Mouse (Mus musculus): ENCODE results near the gene Slc8a3.

Gene Slc8a3

DNA sequence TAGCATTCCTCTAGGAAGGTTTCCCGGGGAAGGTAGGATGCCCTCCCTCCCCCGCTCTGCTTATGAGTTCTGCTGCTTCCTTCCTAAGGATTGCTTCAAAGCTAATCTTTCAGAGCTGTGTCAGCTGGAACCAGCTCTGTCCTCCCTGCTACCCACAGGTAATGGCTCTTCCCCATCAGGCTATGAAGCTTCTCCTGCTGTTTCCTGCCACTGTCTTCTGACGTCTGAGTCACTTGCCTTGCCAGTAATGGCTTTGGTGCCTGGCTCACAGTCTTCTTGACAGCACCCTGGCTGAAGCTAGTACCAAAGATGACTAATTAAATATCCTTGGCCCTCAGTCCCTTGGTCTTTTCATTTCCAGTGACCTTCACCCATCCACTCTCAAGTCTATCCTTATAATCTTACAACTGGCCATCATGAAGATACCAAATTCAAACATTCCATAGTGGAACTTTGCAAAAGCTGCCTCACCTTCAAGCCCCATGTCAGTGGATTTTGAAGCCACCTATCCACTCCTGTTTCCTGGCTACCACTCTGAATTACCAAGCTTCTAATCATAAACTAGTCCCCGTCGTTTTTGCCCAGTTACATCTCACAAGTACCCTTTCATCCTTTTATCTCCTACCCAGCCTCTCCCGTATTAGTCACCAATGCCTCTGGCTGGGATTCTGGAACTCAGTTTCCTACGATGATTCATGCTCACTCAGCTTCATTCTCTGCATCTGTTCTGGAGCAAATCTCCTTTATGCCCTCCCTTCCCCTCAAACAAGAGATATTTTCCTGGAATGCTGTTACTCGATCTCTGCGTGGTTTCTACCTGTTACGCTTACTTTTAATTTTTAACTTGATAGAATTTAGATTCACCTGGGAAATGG, 97.3 kb downstream of the Slc8a3 start:
- no peak for DNase-seq

DNA sequence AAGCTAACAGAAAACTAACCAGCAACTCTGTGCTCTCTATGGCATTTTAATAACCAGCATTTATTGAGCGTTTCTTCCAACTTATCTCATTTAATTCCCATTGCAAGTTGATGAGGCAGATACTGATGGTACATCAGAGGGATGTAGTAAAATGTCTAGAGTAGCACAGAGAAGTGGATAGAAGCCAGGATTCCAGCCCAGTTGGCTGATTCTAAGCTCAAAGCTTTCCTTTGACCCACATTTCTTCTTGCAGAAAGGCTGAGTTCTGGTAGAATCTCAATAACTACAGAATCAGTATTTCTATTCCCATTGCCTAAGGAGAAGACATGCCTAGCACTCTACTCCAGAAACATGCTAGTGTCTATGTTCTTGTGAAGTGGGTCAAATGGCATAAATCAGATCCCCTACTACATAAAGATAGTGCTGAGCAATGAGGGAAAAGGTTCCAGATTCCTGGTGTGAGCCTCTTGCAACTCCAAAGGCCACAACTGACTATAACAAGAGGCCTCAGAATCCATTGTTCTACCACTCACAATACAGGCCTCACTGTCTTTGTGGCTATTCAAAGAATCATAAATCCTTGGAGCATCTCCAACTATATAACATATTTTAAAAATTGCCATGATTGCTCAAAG, 99.1 kb downstream of the Slc8a3 start:
- no peak for DNase-seq

DNA sequence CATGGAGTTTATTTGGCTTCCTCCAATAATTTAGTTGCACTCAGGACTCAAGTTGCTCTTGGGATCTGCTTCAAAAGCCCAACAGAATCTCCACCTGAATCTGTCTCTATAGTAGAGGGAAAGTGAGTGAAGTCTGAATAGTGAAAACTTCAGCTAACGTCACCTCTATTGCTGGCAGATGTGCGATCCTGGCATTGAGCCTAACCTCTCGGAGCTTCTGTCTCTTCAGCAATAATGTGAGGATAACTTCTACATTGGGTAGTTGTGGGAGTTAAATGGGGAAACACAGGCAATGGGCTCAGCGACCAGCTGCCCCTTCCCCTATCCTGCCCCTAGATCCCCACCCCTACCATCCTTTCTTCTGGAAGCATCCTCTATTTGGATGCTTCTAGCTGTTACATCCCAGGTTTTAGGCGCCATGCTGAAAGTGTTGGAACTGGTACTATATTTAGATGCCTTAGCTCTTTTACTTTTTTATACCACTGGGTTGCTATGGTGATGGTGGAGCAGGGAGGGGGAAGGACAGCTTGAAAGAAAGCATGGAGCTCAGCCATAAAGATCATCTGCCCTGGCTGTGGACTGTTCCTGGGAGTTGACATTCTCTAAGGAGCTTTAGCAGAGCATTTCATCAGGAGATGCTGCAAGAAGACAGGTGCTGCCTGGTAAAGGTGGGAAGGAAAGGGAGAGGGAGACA, 105.1 kb downstream of the Slc8a3 start:
- no peak for DNase-seq

DNA sequence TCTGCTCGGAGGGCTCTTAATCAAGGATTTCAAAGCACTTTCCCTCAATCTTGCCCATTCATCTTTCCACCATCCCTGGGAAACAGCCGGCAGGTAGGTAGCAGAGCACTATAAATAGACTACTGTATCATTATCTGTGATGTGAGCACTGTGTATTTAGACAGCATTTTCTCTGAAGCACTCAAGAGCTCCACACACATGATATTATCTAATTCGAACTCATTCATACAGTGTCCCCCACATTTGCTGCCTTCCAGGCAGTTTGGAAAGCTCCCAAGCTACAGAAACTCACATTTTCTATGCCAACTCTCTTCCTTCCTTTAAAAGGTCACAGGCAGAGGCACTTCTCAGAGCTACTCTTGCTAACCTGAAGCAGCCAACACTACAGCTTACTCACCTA, 106.4 kb downstream of the Slc8a3 start:
- DNase-seq: no peak

DNA sequence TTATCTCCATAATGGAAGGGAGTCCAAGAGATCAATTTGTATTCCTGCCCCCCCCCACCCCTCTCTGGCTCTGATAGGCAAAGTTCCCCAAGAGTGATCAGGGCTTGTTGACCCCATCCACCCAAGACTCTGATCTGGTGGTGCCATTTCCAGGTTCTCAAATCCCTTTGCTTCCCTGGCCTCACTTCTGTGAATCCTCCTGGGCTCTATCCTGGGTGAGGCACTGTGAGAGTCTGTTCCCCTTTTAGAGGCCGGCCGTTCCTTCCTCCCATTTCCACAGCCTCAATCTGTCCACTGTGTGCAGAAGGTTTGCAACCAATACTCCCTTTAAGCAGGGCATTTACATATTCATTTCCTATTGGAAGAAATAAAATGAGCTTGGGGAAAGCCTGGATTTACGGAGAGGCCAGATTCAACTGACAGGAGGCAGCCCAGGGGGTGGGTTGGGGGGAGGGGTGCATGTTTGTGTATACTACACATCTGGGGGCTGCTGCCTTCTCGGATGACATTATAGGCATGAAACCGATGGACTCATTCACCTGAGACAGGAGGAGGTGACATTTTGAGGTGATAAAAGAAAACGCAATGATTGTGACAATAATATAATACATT, 106.9 kb downstream of the Slc8a3 start:
- DNase-seq: no peak

DNA sequence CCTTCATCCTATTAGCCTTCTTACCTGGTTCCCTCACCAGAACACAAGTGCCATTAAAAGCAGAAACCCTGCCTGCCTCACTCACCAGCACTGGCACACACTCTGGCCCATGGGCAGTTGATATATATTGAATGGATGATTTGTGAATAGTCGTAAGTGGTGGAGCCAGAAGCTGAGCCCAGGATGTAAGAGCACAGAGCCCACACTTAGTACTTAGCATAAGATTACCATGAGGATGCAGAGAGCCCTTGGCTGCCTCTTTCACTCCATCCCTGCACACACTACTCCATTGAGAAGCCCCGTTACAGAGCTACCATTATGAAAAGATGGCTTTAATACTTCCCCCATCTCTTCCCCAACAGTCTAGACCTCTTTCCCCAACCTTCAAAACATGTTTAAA, 108.1 kb downstream of the Slc8a3 start:
- DNase-seq: no peak

DNA sequence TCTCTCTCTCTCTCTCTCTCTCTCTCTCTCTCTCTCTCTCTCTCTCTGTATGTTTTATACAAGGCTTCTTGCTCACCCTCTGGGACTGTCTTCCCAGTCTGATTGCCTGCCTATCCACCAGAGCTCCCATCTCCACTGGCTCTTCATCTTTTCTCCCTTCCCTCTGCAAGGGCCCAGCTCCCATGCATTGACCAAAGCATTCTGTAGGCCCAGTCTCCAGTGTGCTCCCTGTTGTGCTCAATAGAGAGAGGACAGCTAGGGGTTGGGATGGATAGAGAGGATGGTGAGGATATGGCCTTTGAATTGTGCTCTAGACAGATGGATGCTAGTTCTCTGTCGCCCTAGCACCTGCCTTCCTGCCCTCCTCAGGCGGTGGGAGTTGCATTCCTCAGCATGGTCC, 109.7 kb downstream of the Slc8a3 start:
- DNase-seq: no peak

DNA sequence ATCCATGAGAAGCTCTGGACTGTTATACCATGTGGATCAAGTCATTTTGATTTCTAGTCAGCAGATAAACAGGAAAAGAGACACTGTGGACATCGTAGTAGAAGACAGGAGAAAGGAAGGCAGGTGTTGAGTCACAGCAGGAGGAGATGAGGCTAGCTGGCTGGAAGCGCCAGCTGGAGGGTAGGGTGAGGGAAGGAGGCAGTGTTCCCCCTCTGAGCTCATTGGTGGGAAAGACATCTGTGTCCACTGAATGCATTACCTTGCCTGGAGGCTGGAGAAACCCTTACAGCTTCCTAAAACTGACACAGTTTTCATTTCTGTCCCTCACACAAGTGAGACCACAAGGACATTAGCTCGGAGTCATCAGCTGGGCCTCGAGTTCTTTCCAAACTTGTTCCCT, 113.6 kb downstream of the Slc8a3 start:
- no peak for DNase-seq

DNA sequence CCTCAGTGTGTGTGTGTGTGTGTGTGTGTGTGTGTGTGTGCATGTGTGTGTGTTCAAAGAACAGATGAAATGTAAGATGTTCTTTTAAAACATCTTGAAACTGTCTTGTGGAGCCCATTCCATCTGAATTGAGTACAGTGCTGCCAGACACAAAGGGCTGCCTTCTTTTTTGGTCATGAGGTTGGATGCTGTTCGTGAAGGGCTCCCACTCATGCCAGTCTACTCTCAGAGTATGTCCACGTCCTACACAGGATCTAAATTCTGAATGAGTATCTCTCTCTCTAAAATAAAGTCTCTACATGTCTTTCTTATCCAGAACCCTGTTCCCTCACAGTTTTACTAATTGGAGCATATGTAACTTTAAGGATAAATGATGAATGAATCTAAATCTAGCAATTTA, 124.4 kb downstream of the Slc8a3 start:
- no peak for DNase-seq

DNA sequence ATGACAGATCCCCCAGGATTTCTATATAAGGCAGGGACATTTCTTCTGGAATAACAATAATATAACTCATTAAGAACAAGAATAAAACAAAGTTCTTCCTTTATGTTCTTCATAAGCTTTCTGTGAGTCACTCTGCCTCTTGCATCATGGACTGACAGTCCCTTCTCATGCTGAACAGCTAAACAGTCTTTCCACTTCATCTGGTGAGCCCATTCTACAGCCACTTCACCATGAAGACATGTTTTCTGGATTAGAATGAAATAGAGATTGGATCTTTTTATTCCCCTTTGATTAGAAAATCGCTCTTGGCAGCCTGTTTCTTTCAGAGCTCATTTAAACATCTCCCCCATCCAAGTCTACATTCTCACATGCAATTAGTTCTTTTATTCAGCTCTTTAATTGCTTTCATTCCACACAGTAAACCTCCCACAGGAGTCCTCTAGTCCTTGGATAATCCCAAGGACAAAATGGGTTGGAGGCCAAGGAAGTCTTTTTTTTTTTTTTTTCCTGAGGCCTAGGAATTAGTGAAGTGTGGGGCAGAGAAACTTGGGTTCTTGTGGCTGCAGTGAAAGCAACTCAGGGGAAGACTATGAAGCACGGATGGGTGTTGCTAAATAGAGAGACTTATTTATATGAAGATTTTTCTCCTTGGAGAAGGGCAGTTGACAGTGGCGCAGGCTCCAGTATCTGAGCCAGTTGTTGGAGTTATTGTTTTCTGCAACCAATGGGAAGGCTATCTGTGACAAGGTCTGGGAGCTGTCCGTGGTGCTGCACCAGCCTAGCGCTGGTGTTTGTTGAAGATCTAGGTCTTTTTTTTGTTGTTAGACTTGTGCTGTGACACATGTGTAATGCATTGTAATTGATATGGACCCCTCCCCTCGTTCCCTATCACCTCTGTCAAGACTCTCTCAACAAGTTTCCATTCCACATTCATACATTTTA, 127.1 kb downstream of the Slc8a3 start:
- peak; percentile 49 to 50 for DNase-seq

DNA sequence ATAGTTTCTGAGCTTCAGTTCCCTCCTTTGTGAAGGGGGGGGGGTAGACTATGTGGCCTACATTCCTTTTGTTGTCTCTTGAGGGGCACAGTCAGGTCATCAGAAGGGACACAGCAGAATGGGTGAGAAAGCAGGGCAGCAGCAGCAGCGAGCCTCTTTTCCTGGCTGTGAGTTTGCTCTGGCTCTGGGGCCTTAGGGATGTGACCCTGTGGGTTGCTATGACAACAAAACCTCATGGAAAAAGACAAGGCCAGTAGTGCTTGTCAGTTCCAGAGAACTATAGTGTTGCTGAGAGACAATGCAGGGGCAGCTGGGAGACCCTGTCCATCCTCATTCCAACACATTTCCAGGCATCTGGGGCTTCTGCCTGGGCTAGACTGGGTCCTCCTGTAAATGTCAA, 129.8 kb downstream of the Slc8a3 start:
- DNase-seq: no peak

DNA sequence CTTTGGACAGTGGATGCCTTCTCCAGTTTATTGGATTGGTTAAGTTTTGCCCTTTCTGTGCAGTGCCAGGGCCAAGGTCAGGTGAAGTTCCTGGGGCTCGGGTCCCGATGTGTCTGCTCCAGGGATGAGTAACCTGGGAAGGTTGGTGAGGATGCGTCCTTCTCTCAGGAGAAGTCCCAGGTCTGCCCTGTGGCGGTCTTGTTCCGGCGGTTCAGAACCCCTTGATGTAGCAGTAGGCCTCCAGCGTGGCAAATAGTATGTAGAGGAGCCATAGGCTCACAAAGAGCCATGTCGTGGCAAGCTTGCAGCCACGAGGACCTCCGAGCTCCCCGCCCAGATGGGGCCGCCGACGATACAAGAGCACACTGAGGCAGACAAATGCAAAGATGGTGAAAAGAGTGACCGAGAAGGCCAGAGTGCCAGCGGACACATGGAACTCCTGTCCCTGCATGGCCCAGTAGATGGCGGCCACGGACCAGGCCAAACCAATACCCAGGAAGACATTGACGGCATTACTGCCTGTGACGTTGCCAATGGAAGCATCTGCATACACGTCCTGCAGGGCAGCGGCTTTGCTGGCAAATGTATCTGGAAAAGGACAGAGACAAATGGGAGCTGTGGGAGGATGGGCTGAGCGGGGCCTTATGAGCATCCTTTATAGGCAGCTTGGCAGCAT, 133.6 kb downstream of the Slc8a3 start:
- peak; percentile 59 for DNase-seq

DNA sequence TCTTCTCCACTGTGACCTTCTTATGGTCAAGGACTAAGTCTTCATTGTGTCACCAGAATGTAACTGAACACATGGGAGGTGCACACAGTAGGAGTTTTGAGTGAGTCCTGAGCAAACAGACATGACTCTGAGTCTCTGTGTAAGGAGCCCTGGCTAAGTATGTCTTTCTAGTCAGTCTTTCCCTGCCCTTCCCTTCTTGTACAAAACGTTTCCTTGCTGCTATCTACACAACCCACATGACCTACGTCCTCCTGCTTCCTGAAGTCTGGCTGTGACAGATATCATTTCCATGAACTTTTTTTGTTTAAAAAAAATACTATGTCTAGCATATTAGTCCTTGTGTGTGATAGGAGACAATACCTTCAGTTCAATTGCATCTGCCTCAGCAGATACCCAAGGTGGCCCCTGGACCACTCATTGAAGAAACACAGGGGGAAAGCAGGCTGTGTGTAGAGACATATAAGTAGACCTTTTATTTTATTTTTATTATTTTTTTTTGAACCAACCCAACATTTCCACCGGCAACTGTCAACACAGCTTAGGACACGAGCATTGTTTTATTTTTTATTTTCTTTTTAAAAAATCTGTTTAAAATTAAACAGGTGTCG, 135.4 kb downstream of the Slc8a3 start:
- DNase-seq: no peak

DNA sequence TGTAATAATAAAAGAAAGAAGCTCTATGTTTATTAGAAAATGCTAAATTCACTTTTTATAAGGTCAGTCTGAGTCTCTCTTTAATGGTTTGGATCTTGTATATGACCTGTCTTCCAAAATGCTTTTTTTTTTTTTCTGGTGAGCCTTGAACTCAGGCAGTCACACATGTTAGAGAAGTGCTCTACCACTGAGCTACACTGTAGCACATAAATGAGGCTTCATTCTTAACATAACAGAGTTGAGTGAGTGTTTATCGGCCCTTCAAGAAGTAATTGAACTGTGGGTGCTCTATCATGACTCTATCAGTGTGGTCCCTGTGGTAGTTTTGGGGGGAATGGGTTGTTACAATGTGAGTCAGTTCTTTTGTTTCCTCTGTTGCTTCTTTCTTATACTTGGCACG, 139.0 kb downstream of the Slc8a3 start:
- DNase-seq: no peak

DNA sequence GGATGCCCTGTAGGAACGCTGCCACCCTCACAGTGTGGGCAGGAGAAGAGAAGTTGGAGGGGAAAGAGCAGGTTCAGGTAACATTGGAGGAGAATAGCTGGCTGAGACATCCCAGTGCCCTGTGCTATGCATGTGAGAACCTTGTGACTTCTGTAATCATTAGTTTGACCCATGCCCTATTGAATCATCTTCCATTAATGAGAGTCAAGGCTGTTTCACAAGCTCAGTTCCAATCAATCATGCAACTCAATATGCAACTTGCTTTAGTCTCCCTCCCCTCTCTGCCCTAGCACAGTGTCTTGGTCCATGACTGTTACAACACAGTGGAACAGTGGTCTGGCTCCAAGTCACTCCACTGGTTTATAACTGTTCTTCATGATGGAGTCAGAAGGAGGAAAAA, 143.3 kb downstream of the Slc8a3 start:
- DNase-seq: no peak

DNA sequence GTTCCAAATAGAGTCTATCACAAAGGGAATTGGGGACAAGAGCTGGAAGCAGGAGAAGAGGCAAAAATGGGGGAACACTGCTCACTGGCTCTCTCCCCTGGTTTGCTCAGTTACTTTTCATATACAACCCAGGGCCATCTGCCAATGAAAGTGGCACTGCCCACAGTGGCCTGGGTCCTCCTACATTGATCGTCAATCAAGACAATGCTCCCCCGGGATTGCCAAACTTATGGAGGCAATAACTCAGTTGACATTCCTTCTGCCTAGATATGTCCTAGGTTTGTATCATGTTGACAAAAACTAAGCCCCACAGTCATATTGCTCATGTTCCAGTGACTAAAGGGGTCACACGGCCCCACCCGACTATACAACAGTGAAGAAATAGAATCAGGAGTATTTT, 144.0 kb downstream of the Slc8a3 start:
- DNase-seq: no peak

DNA sequence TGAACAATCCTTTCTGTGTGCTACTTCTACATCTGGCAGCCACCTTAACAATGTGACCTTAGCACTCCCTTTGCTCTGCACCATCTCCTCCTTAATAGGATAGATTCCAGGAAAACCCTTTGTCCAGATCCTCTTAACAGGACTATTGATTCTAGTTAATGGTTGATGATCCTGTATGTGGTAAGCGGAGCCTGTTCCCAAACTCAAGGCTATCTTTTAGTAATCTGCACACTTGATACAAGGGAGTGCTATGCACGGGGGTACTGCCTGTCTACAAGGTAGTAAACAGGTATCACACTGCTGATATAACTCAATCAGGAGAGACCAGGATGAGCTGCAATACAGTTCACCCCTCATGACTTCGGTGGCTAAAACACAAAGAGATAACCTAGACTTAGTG, 144.6 kb downstream of the Slc8a3 start:
- DNase-seq: no peak

DNA sequence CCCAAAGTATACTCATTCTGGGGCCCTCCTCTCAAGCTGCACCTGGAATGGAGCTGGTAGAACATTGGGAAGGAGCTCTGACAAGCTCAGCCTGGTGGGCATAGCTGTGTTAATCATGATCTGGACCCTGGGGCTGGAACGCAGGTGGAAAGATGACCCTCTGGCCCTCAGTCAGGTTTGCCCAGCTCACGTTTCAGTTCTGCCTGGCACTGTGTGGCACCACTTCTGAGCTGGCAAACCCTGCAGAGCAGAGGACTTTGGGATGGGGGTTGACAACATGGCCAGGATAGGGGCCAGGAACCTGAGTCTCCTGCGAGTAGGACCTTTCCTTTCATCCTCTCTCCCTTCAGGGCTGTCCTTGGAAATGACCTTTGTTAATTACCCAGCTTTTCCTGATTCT, 146.3 kb downstream of the Slc8a3 start:
- no peak for DNase-seq

DNA sequence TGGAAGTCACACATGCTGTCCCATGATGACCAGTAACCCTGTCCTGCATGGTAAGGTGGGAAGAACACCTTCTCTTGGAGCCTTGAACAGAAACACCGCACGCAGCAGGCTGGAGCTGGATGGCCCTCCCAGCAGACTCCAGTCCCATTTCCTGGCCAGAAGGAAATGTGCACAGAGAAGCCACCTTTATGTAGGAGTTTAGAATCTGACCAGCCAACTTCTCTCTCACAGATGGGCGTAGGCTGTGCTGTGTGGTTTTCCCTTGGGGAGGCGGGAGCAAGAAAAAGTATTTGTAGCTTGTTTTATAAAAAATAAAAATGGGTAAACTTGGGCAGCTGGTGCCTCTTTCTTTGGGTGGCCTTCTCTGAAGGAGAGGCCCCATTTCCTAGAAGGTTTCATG, 146.9 kb downstream of the Slc8a3 start:
- DNase-seq: no peak

DNA sequence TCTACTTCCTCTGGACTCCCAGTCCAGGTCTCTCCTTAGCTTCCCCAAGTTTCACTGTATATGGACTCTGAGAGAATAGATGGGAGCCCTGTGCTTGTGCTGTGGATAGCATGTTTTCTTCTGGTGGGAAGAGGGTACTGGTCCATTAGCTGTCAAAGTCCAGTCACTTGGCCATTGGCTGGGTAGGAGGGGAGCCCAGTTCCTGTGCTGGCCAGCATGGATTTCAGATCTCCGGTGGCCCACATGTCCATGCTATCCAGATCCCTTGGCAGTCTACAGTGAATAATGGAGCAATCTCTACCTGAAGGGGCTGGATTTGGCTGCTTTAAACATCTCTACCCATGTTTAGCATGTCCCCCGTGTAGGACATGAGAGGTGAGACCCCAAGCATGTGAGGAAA, 148.0 kb downstream of the Slc8a3 start:
- DNase-seq: no peak

DNA sequence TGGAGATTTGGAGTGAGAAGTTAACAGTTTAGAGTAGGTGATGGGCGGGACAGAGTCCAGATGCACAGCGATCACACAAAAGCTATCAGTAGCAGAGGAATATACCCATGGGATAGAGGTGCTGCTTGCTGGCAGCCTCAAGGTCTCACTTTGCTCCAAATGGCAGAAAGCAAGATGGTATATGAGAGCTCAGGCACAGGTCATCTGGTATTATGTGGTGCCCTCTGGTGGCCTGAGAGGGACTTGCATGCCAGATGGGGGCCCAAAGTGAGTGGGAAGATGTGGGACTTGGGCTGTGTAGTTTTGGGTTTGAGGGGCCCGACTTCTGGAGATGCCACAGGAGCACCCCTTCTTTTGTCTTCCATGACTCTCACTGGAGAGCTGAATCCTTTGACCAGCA, 150.9 kb downstream of the Slc8a3 start:
- DNase-seq: peak in 1 of 2 experiments; percentile 53
